ENCODE assay signal across 16 mouse cellular contexts in genomic region chr6:102555067-102555657, GRCm38 (mm10). TPM values are rescaled to one million over a fixed set of nuclear protein-coding genes. Genes with fewer than 3 reads are reported as not detected.
DNase-seq lines count a peak whose midpoint lies in the region; ATAC-seq and TF ChIP-seq lines count a peak whose summit lies in the region.
"Had no signal": no experiment of that assay in that cellular context is flagged by ENCODE, and none has a peak within 500 bp of the region (broad histone marks: within the 10 kb centered on the region; RNA-seq: fewer than 3 reads in every experiment).

No protein-coding gene starts in this region.

- TF ChIP-seq CTCF in forebrain, postnatal 0 days (IDR thresholded peaks at IDR 0.05; ENCODE audit: low read depth): no peak

- 72% methylated on average over 3 of the region's 3 CpGs for WGBS in forebrain, embryonic 14.5 days
- WGBS in forebrain, embryonic 10.5 days: 91% methylated on average over 3 of the region's 3 CpGs
- WGBS in liver, embryonic 15.5 days (ENCODE audit: insufficient replicate concordance): 71% methylated on average over 3 of the region's 3 CpGs
- 57% methylated on average over 3 of the region's 3 CpGs for WGBS in forebrain, postnatal 0 days

- no peaks in the 10 kb centered on the region for H3K27me3 ChIP-seq in forebrain, embryonic 14.5 days (replicated peaks; ENCODE audit: control insufficient read depth, insufficient read depth, low read length)
- H3K27me3 ChIP-seq in forebrain, embryonic 10.5 days (ENCODE audit: poor library complexity, severe bottlenecking): no peaks in the 10 kb centered on the region
- no peaks in the 10 kb centered on the region for H3K27me3 ChIP-seq in liver, embryonic 15.5 days
- no peaks in the 10 kb centered on the region for H3K27me3 ChIP-seq in forebrain, postnatal 0 days (ENCODE audit: insufficient read depth, low read length)
- H3K27me3 ChIP-seq: CH12.LX; heart, embryonic 12.5 days; neural tube, embryonic 12.5 days had no signal

- no peaks in the 10 kb centered on the region for H3K36me3 ChIP-seq in forebrain, embryonic 14.5 days (ENCODE audit: control insufficient read depth, insufficient read depth, low read length)
- no peaks in the 10 kb centered on the region for H3K36me3 ChIP-seq in forebrain, embryonic 10.5 days (replicated peaks)
- H3K36me3 ChIP-seq in liver, embryonic 15.5 days (replicated peaks): no peaks in the 10 kb centered on the region
- H3K36me3 ChIP-seq in forebrain, postnatal 0 days (ENCODE audit: insufficient read depth): no peaks in the 10 kb centered on the region
- H3K36me3 ChIP-seq: heart, embryonic 12.5 days; neural tube, embryonic 12.5 days had no signal

- H3K9me3 ChIP-seq in forebrain, embryonic 14.5 days (replicated peaks; ENCODE audit: control insufficient read depth, low read length): no peaks in the 10 kb centered on the region
- H3K9me3 ChIP-seq in forebrain, embryonic 10.5 days: no peaks in the 10 kb centered on the region
- H3K9me3 ChIP-seq in liver, embryonic 15.5 days (replicated peaks): no peaks in the 10 kb centered on the region
- no peaks in the 10 kb centered on the region for H3K9me3 ChIP-seq in forebrain, postnatal 0 days (ENCODE audit: low read length)
- H3K9me3 ChIP-seq: heart, embryonic 12.5 days; neural tube, embryonic 12.5 days had no signal

- no peak overlapping the region for H3K4me3 ChIP-seq in forebrain, embryonic 14.5 days (ENCODE audit: low read depth, low read length)
- no peak overlapping the region for H3K4me3 ChIP-seq in forebrain, embryonic 10.5 days
- no peak overlapping the region for H3K4me3 ChIP-seq in liver, embryonic 15.5 days (replicated peaks)
- H3K4me3 ChIP-seq in forebrain, postnatal 0 days (ENCODE audit: low read depth, low read length): no peak overlapping the region
- H3K4me3 ChIP-seq: heart, embryonic 12.5 days; neural tube, embryonic 12.5 days had no signal

- peak; percentile 23 for DNase-seq in adrenal gland, adult 2 months
- no peak for DNase-seq in adrenal gland, postnatal 4 days (ENCODE audit: low spot score in 2 of 2)
- peak; percentile 56 for DNase-seq in forebrain, embryonic 14.5 days (ENCODE audit: low spot score)
- no peak for DNase-seq in forebrain, embryonic 10.5 days (ENCODE audit: extremely low spot score, low spot score)
- no peak for DNase-seq in liver
- peak; percentile 24 for DNase-seq in forebrain, postnatal 0 days
- DNase-seq in layer of hippocampus, adult 18-20 months (ENCODE audit: low spot score in 2 of 2): no peak
- DNase-seq: cerebellum, adult 9-10 months; kidney, adult 8-10 months; kidney, postnatal 25 days had no signal

- H3K27ac ChIP-seq in forebrain, embryonic 14.5 days (ENCODE audit: low read depth, low read length): no peak overlapping the region
- H3K27ac ChIP-seq in forebrain, embryonic 10.5 days: no peak overlapping the region
- peak overlapping the region; percentile 42; the same call in 1 of the 2 replicates for H3K27ac ChIP-seq in liver, embryonic 15.5 days (replicated peaks)
- no peak overlapping the region for H3K27ac ChIP-seq in forebrain, postnatal 0 days (ENCODE audit: low read depth, low read length)
- H3K27ac ChIP-seq: neural tube, embryonic 12.5 days had no signal

- no peak overlapping the region for H3K9ac ChIP-seq in forebrain, embryonic 14.5 days (ENCODE audit: low read length)
- no peak overlapping the region for H3K9ac ChIP-seq in liver, embryonic 15.5 days
- no peak overlapping the region for H3K9ac ChIP-seq in forebrain, postnatal 0 days
- H3K9ac ChIP-seq: heart, embryonic 12.5 days; neural tube, embryonic 12.5 days had no signal

- H3K4me1 ChIP-seq in forebrain, embryonic 14.5 days (ENCODE audit: control insufficient read depth, insufficient read depth, low read length): no peaks in the 10 kb centered on the region
- no peaks in the 10 kb centered on the region for H3K4me1 ChIP-seq in forebrain, embryonic 10.5 days
- peaks cover 42% of the 10 kb centered on the region for H3K4me1 ChIP-seq in liver, embryonic 15.5 days (replicated peaks)
- 0 out of 2 replicates have a peak, but pooled peaks cover 4% of the 10 kb centered on the region for H3K4me1 ChIP-seq in forebrain, postnatal 0 days (ENCODE audit: insufficient read depth)
- H3K4me1 ChIP-seq: heart, embryonic 12.5 days; neural tube, embryonic 12.5 days had no signal

- ATAC-seq in forebrain, embryonic 14.5 days: peak; percentile 73; the same call in 1 of the 2 replicates
- no peak for ATAC-seq in liver, embryonic 15.5 days (ENCODE audit: insufficient read depth)
- 0 out of 2 replicates have a peak, but pooled peaks have one; percentile 29 for ATAC-seq in forebrain, postnatal 0 days

- no peak overlapping the region for H3K4me2 ChIP-seq in forebrain, embryonic 14.5 days (ENCODE audit: low read length)
- no peak overlapping the region for H3K4me2 ChIP-seq in liver, embryonic 15.5 days
- H3K4me2 ChIP-seq in forebrain, postnatal 0 days (ENCODE audit: low read depth): no peak overlapping the region
- H3K4me2 ChIP-seq: heart, embryonic 12.5 days; neural tube, embryonic 12.5 days had no signal

RNA-seq across cellular contexts. Expression of gene Cntn3, which starts 17.7 kb away (rescaled TPM):
- total RNA-seq in adrenal gland, adult 2 months (2021): under 1 TPM; 0.29 to 0.73 TPM
- not detected in 2 replicates for polyA plus RNA-seq in adrenal gland, adult 2 months (2012; rRNA removed)
- total RNA-seq in adrenal gland, postnatal 4 days (2021): 1 to 10 TPM; 1.2 to 2.0 TPM
- 1.1 and 1.5 TPM in 2 replicates for polyA plus RNA-seq in forebrain, embryonic 14.5 days (2014; fragmentation: Nextera tagmentation; extraction: Ambion mirVana)
- polyA plus RNA-seq in forebrain, embryonic 10.5 days (2016; fragmentation: Nextera tagmentation; extraction: Ambion mirVana): 0.25 and 0.32 TPM in 2 replicates
- polyA plus RNA-seq in liver, embryonic 15.5 days (2015; fragmentation: Nextera tagmentation; extraction: Ambion mirVana): 0.92 and 0.98 TPM in 2 replicates
- 10.3 and 10.7 TPM in 2 replicates for total RNA-seq in forebrain, postnatal 0 days (2014; rRNA removed)
- polyA plus RNA-seq in forebrain, postnatal 0 days (2015; fragmentation: Nextera tagmentation; extraction: Ambion mirVana): 1.5 and 2.6 TPM in 2 replicates
- 10 to 100 TPM; 11.2 to 12.1 TPM for total RNA-seq in layer of hippocampus, adult 18-20 months (2021)
- total RNA-seq: CH12.LX; liver, adult 2 months; megakaryocyte-erythroid progenitor cell, adult 5-6 weeks had no signal
- polyA plus RNA-seq: liver, adult 2 months had no signal

Comparison
In these comparisons a context has a peak if more than half of its experiments do, and no peak if none do; other contexts are left out.
1. DNase-seq: peak in adrenal gland, adult 2 months (single experiment), forebrain, embryonic 14.5 days (single experiment) and forebrain, postnatal 0 days (single experiment); none in adrenal gland, postnatal 4 days (0 of 2), forebrain, embryonic 10.5 days (single experiment), liver (single experiment) and layer of hippocampus, adult 18-20 months (0 of 2).